Mouse (Mus musculus): Measurements from ENCODE around the gene Smad9.

GRCm38 (mm10) chr3:54773613-54774012, 18.2 kb downstream of the Smad9 start:
- TF ChIP-seq POLR2A (IDR thresholded peaks at IDR 0.05; ENCODE audit: low read depth, low read length) (no peak), CTCF (IDR thresholded peaks at IDR 0.05; ENCODE audit: borderline replicate concordance, insufficient read depth, low read length) (no peak)
